Mouse (Mus musculus): Measurements from ENCODE around the gene Pdgfa.

Gene Pdgfa

GRCm38 (mm10) chr5:138997171-138997788 is at the start of gene Pdgfa:
TSS of gene Pdgfa (minus strand) at chr5:138997370.
- peak in 1 of 2 experiments; percentile 60 for DNase-seq

DNA sequence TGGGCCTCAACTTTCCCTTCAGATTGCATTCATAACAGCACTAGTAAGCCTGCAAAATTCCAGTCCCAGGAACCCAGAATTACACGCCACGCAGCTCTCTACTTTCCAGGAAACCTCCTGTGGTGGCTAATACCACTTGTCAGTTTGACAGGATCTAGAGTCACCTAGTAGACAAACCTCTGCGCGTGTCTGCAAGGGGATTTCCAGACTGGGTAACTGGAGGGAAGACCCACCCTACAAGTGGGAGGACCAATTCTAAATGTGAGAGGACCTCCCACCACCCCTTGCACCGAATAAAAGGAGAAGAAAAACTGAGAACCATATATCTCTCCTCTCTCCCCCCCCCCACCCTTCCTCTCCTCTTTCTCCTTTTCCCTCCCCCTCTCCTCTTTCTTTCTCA is 49.5 kb upstream of the Pdgfa start:
- DNase-seq: no peak

GRCm38 (mm10) chr5:139043546-139043945 is 46.4 kb upstream of the Pdgfa start:
- DNase-seq: no peak

DNA sequence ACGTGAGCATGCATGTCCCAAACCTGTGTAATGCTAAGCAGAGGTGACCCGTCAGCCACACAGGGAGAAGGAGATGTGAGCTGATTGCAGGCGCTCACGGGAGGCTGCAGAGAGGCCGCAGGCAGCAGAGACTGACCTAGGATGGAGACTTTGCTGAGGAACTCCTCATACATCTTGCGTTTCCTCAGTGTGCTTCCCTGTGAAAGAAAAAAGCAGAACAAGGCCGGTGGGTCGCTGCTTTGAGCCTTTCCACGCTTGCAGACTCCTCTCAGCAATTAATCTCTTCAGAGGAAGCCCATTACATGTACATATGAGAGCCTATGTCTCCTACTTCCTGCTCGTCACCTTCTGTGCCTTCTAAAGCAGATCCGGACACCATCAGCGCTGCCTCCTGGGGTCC is 45.1 kb upstream of the Pdgfa start:
- no peak for DNase-seq

- no peak for DNase-seq
These were observed 38.0 kb upstream of the Pdgfa start for GRCm38 (mm10) chr5:139035171-139035570.

DNA sequence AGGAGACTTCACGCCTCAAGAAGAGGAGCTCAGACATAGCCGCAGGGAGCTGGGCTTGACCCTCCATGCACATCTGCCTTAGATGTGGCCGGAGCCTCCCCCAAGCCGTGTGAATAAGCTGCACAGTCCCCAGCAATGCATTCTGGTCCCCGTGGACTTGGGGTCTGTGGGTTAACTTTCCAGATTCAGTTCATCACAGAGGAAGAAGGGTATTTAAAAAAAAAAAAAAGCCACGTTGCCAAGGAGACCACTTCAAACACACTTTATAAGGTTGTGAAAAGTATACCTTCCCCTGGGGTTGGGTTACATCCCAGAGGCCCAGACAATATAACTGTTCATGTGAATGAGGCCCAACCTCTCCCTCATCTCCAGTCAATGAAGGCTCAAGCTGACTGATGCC is 37.6 kb upstream of the Pdgfa start:
- DNase-seq: no peak

GRCm38 (mm10) chr5:139033406-139034317 is 36.5 kb upstream of the Pdgfa start:
- DNase-seq: peak; percentile 29 to 45

DNA sequence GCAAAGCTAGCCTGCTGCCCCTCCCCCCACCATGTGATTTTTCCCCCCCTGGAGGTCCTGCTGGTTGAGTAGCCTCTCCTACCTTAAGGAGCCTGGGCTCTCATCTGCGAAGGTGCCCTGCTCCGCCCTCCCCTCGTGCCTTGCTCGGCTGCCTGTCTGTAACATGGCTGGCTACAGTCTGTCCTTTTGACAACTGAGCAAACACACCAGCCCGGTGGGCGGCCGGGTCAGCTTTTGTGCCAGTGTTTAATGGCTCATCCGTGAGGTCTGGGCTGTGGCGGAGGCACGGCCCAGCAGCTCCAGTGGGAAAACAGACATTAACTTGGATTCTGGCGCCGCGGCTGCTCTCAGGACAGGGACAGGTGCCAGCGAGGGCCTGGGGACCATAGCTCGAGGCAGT is 30.4 kb upstream of the Pdgfa start:
- peak; percentile 35 to 41 for DNase-seq

GRCm38 (mm10) chr5:139024351-139025105 is 27.4 kb upstream of the Pdgfa start:
- DNase-seq: no peak

GRCm38 (mm10) chr5:139020595-139020994 is 23.4 kb upstream of the Pdgfa start:
- peak; percentile 56 to 63 for DNase-seq

- peak; percentile 88 to 89 for DNase-seq
These were observed 20.4 kb upstream of the Pdgfa start for GRCm38 (mm10) chr5:139017371-139018124.

DNA sequence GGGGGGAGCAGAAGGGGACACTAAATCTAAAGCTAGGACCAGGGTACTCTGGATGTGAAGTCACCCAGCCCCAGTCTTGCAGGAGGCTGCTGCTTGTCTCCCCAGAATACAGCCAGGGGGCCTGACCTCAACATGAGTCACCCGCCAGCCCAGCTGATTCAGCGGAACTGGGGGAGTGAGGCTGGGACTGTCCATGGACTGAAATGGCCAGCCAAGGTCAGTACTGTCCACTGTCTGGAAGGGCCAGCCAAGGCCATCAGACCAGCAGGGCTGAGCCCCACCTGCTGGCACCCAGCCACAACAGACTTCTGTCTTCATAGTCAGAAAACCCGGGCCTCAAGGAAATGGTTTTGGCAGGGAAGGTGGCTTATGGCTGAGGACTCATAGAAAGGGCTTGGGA is 17.9 kb upstream of the Pdgfa start:
- DNase-seq: peak; percentile 74 to 78

DNA sequence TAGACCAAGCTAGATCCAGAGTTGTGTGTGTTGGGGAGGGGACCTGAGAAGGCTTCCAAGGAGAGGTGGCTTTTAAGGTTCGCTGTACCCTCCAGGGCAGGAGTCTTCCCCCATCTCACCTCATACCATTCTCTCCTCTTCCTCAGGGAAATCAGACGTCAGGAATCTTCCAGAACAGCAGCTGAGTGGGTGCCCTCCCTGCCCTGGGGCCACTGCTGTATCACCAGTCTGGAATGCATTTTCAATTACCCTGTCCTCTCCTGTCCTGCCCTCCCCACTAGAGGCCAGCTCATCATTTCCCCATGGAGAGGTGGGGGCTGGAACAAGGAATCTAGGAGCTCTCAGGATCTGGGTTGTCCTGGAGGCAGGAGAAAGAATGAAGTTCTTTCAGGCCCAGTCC is 13.5 kb upstream of the Pdgfa start:
- DNase-seq: no peak

DNA sequence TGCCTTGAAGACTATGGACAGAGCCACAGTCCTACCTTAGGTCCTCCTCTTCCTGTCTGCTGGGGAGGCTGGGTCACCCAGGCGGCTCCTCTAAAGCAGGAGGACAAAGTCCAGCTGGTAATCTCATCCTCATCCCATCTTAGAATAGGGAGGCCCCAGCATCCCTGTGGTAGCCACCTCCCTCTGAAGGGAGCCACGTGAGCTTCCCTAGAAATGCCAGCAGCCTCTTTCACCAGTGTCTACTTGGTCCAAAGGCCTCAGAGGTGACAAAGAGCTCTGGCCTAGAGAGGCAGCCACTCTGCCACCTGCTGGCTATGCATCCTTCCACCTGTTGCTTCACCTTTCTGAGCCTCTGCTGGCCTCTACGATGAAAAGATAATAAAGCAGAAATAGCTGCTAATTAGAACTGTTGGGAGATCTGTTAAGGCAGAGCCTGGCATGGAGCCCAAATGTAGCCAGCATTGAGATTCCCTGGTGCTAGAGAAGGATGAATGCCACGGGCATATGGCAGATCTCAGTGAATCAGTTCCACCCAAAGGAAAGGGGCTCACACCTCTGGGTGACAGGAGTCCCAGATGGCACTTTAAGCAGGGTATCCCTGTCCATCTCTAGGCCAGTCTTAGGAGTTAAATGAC is 10.1 kb upstream of the Pdgfa start:
- peak; percentile 72 to 81 for DNase-seq

DNA sequence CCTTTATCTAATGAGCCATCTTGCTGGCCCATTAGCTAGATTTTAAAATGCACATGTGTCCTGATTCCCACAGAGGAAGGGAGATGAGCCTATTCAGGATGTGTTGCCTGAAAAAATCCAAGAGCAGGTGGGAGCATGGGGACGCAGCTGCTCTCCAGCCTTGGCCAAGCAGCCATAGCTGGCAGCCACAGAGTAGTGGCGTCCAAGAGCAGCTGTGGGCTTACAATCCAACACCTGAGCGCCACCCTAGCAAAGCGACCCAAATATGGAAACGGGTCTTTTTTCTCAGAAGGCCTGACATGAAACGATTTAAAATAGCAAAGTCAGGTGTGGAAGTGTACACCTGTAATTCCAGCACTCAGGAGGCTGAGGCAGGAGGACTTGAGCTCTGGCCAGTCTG is 7.4 kb upstream of the Pdgfa start:
- no peak for DNase-seq

DNA sequence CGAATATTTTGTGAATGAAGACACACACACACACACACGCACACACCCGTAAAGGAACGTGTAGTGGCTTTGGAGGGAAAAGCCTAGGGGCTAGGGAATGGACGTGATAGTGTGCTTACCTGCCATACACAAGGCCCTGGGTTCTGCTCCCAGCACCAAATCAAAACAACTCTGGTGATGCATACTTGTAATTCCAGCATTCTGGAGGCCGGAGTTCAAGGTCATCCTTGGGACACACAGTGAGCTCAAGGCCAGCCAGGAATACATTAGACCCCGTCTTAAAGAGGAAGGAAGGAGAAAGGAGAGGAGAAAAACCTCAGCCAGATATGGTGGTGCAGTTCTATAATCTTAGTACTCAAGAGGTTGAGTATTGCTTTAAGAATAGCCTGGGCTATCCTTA is 2.5 kb upstream of the Pdgfa start:
- no peak for DNase-seq

GRCm38 (mm10) chr5:138997936-138998580 is 888 bp upstream of the Pdgfa start:
- DNase-seq: peak; percentile 49 to 60

GRCm38 (mm10) chr5:138996322-138997073 is 672 bp downstream of the Pdgfa start:
- peak in 1 of 2 experiments; percentile 47 for DNase-seq

- DNase-seq: peak; percentile 83 to 87
These were observed 1.4 kb downstream of the Pdgfa start for GRCm38 (mm10) chr5:138995721-138996311.

Data from kidney, adult 8-10 months (tissue).